Mouse (Mus musculus) thymus, adult 2 months (tissue): ENCODE measurements around the gene Hadh. TPM values are rescaled to one million over a fixed set of nuclear protein-coding genes. Genes with fewer than 3 reads are reported as not detected.

ENCODE experiments used
- DNase-seq: peaks from one replicate; pipeline ENCODE4 v3.0.0; 2021
- H3K27ac ChIP-seq: fragments of 200-500 bp; 2 replicates; pipeline ENCODE4 v1.5.1; 2012; ENCODE audit warnings: low read length, control low read depth; ENCODE audit not compliant: control insufficient read depth, insufficient read depth
- H3K27me3 ChIP-seq: fragments of 200-500 bp; 2 replicates; pipeline ENCODE4 v1.6.1; 2012; ENCODE audit warnings: mild to moderate bottlenecking, low read length, moderate library complexity, mixed read lengths; ENCODE audit not compliant: control insufficient read depth, insufficient read depth
- H3K36me3 ChIP-seq: fragments of 200-500 bp; 2 replicates; pipeline ENCODE4 v1.6.1; 2012; ENCODE audit warnings: mild to moderate bottlenecking, low read length, moderate library complexity; ENCODE audit not compliant: control insufficient read depth, insufficient read depth
- H3K4me1 ChIP-seq: fragments of 200-500 bp; replicated peaks from 2 replicates; pipeline ENCODE4 v1.6.1; 2012; ENCODE audit warnings: low read length; ENCODE audit not compliant: control insufficient read depth, insufficient read depth
- H3K4me3 ChIP-seq: fragments of 200-500 bp; 2 replicates; pipeline ENCODE4 v1.5.1; 2012; ENCODE audit warnings: mild to moderate bottlenecking, low read length, control low read depth, moderate library complexity; ENCODE audit not compliant: control insufficient read depth, insufficient read depth
- CTCF ChIP-seq: fragments of 200-500 bp; IDR thresholded peaks from 2 replicates; pipeline ENCODE4 v1.5.1; 2012; ENCODE audit warnings: mild to moderate bottlenecking, control low read depth, low read length, moderate library complexity, borderline replicate concordance; ENCODE audit not compliant: control insufficient read depth, poor library complexity, insufficient read depth; ENCODE audit errors: extremely low read depth
- POLR2A ChIP-seq: fragments of 200-500 bp; IDR thresholded peaks from 2 replicates; pipeline ENCODE4 v1.6.1; 2012; ENCODE audit warnings: mild to moderate bottlenecking, low read length, control low read depth, moderate library complexity; ENCODE audit not compliant: control insufficient read depth, poor library complexity, insufficient read depth; ENCODE audit errors: extremely low read depth
- WGBS: fragments of 180-500 bp; shearing (Covaris S2); methylation state at CpG from one replicate; pipeline ENCODE4 v1.1.7; 2018; 5-methylcytosine and 5-hydroxymethylcytosine counted together
- polyA plus RNA-seq: library from polyadenylated mRNA; depleted of rRNA; stranded (reverse); fragments of >200 nt; gene quantifications from 2 replicates; pipeline ENCODE4 v1.2.3, GENCODE M21; 2012

The Hadh gene
- polyA plus RNA-seq, 1 experiment: 101 TPM

- Histone ChIP-seq H3K4me1 (no peaks in the 10 kb centered on the region), H3K27ac (no peak overlapping the region), H3K4me3 (no peak overlapping the region), H3K27me3 (no peaks in the 10 kb centered on the region), H3K36me3 (no peaks in the 10 kb centered on the region)
- WGBS: 81% methylated on average over 19 of the region's 19 CpGs
- peak; percentile 79 for DNase-seq
- no peak for TF ChIP-seq POLR2A
- TF ChIP-seq CTCF: peak; percentile 82; the same call in 1 of the 2 replicates
Observed at GRCm38 (mm10) chr3:131237785-131238633, 33.9 kb downstream of the Hadh start.

- TF ChIP-seq POLR2A: no peak
- no peak for TF ChIP-seq CTCF
- H3K36me3 ChIP-seq: no peaks in the 10 kb centered on the region
Observed at GRCm38 (mm10) chr3:131237061-131237460, 34.8 kb downstream of the Hadh start.

GRCm38 (mm10) chr3:131228083-131228482 is 43.8 kb downstream of the Hadh start:
- Histone ChIP-seq H3K4me3 (no peak overlapping the region), H3K36me3 (peaks cover 28% of the 10 kb centered on the region), H3K27ac (no peak overlapping the region), H3K27me3 (no peaks in the 10 kb centered on the region), H3K4me1 (no peaks in the 10 kb centered on the region)
- no peak for DNase-seq
- 83% methylated on average over 6 of the region's 6 CpGs for WGBS
- TF ChIP-seq CTCF (peak; percentile 52; the same call in 1 of the 2 replicates), POLR2A (no peak)

More at GRCm38 (mm10) chr3:131237061-131237460, 34.8 kb downstream of the Hadh start:
- Histone ChIP-seq H3K27me3 (no peaks in the 10 kb centered on the region), H3K4me1 (no peaks in the 10 kb centered on the region), H3K4me3 (no peak overlapping the region), H3K27ac (no peak overlapping the region)
- no peak for DNase-seq
- 97% methylated on average over 6 of the region's 6 CpGs for WGBS

- Histone ChIP-seq H3K4me3 (no peak overlapping the region), H3K4me1 (peaks cover 11% of the 10 kb centered on the region), H3K27me3 (no peaks in the 10 kb centered on the region), H3K27ac (no peak overlapping the region), H3K36me3 (peaks cover 66% of the 10 kb centered on the region)
- 92% methylated on average over 14 of the region's 14 CpGs for WGBS
- no peak for TF ChIP-seq POLR2A
- no peak for TF ChIP-seq CTCF
- no peak for DNase-seq
Observed at GRCm38 (mm10) chr3:131218636-131219390, 53.1 kb downstream of the Hadh start.

GRCm38 (mm10) chr3:131214841-131215240 is 57.1 kb downstream of the Hadh start:
- peaks cover 56% of the 10 kb centered on the region for H3K36me3 ChIP-seq
- 43% methylated on average over 9 of the region's 9 CpGs for WGBS
- TF ChIP-seq POLR2A: no peak
- TF ChIP-seq CTCF: peak; percentile 98
- peak; percentile 80 for DNase-seq
- H3K4me3 ChIP-seq: no peak overlapping the region
- no peak overlapping the region for H3K27ac ChIP-seq
- no peaks in the 10 kb centered on the region for H3K27me3 ChIP-seq
- H3K4me1 ChIP-seq: peaks cover 11% of the 10 kb centered on the region

GRCm38 (mm10) chr3:131214060-131214658 is 57.7 kb downstream of the Hadh start:
- Histone ChIP-seq H3K27ac (peak overlapping the region; percentile 31; the same call in 1 of the 2 replicates), H3K4me1 (peaks cover 11% of the 10 kb centered on the region), H3K27me3 (no peaks in the 10 kb centered on the region), H3K4me3 (no peak overlapping the region), H3K36me3 (peaks cover 51% of the 10 kb centered on the region)
- WGBS: 87% methylated on average over 9 of the region's 9 CpGs
- TF ChIP-seq POLR2A (no peak), CTCF (no peak)
- DNase-seq: no peak

GRCm38 (mm10) chr3:131212200-131212599 is 59.7 kb downstream of the Hadh start:
- TF ChIP-seq CTCF: peak; percentile 50; the same call in 1 of the 2 replicates
- TF ChIP-seq POLR2A: no peak
- no peak overlapping the region for H3K27ac ChIP-seq
- peaks cover 34% of the 10 kb centered on the region; the same call in 1 of the 2 replicates for H3K36me3 ChIP-seq
- WGBS: 92% methylated on average over 7 of the region's 7 CpGs
- peaks cover 28% of the 10 kb centered on the region for H3K4me1 ChIP-seq
- no peaks in the 10 kb centered on the region for H3K27me3 ChIP-seq
- DNase-seq: peak; percentile 38
- no peak overlapping the region for H3K4me3 ChIP-seq
